Mouse (Mus musculus): ENCODE measurements around the gene Insyn1.

Insyn1 gene

DNA sequence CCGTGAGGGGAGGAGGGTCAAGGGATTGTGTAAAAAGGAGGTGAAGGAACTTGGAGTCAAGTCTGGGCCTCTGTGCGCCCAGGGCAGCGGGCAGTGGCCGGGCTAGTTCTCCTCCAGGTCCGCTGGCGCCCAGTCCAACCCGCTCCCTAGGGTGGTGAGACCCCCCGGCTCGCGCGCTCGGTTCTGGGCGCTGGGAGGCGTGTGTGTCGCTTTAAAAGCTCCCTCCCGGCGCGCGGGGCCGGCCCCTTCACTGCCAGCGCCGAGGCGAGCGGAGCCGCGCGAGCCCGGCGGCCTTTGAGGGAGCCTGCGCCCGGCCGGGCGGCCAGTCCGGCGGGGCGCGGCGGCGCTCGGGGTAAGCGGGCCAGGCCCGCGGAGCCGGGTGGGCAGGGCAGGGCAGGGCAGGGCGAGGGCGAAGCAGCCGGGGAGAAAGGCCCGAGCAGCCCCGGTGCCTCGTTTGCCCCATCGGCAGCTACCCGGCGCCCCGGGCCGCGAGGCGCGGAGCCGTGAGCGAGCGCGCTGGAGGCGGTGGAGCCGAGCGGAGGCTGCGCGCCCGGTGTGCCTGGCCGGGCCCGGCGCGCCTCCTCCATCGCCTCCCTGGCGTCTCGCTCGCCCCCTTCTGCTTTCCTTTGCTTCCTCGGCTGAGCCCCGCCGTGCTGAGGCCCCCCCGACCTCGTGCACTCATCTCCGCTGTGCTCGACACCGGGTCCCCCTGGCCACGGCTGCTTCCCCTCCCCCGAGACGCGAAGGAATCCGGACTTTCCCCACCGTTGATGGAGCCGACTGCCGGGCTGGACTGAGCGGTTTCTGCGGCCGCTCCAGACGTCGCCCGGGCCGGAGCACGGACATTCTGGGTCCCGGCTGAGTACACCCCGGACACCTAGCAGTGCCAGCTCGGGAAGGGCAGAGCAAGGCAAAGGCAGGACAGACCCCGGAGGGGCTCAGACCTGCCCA, at the start of gene Insyn1:
Insyn1 (plus strand) TSS at position 753 of the 951 bp plus-strand sequence.
- DNase-seq (ENCODE audit: low spot score), result peak; percentile 39

DNA sequence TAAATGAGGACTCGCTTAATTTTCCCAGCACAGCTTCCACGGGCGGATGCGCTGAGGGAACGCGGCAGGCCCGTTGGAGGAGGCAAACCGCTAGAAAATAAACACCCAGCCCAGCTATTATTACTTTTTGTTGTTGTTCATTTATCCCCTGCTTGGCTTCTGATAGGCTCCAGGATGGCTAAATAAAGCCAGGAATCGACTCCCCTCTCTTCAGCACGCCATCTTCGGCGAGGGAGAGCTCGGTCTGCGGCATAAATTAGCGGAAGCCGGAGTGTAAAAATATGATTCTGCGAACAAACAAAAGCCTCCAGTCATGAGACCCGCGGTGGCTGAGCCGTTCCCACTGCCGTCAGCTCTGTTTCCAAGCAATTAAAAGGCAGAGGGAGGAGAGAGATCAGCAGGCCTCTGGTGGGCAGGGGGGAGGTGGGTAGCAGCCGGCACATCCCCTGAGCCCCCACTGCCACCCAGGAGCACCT, 49.4 kb upstream of the Insyn1 start:
- no peak for DNase-seq (ENCODE audit: low spot score)

DNA sequence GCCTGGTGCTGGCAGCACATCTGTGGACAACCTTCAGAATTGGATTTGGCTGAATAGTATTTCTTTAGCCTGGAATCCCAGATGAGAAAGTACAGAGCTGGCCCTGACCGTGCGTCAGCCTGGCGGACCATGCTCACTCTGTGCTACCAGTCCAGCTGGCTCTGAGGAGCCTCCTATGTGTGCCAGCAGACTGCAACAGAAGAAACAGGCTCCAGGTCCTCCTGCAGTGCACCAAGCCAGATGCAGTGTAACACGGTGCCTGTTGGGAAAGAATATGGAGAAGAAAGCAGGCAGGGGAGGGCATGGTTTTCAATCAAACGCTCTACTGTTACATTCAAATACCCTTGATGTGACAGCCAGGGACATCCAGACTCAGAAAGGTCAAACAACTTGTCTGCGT, 48.3 kb upstream of the Insyn1 start:
- no peak for DNase-seq (ENCODE audit: low spot score)

DNA sequence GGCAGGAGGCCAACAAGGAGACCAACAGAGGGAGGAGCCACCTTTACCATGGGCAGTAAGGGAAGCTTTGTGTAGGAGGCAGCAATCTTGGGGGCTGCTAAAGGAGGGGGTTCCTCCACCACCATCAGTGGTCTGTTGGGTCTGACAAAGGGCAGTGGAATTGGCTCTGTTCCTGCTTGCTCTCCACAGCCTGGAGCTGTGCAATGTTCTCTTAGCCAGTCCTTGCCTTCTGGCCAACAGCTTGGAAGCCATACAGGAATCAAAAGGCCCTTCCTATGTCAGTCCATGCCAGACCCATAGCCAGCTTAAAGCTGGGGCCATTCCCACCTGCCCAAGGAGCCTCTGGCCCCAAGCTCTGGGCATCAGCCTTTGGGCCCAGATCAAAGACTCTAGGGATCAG, 47.8 kb upstream of the Insyn1 start:
- no peak for DNase-seq (ENCODE audit: low spot score)

DNA sequence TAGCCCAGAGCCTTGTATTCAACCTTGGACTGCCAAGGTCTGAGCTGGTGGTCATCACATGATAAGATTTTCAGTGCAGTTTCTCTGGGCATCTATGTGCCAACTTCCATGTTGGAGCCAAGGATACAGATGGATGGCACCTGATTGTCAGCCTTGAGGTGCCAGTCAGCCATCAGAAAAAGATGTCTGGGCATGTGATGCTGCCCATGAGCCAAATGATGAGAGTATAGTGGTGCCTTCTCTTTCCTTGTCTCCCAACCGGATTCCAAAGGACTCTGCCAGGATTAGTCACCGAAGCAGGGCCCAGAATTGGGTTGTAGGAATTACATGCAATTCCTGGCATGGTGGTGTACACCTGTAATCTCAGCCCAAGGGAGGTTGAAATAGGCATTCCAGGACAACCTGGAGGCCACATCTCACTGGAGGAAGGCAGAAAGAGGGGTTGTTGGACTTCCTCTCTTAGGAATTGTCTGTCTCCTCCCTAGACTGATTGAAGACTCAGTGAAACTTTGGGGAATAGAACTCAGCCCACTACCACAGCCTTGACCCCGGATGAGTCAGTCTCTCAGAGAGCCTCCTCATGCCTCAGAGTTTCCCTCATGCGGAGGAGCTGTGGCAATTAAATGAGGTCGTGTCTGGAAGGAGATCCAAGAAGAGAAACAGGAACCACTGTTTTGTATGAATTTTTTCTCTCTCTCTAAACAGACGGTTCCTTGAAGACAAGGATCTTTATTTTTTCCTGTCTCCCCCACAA, 46.9 kb upstream of the Insyn1 start:
- DNase-seq (ENCODE audit: low spot score), result no peak

DNA sequence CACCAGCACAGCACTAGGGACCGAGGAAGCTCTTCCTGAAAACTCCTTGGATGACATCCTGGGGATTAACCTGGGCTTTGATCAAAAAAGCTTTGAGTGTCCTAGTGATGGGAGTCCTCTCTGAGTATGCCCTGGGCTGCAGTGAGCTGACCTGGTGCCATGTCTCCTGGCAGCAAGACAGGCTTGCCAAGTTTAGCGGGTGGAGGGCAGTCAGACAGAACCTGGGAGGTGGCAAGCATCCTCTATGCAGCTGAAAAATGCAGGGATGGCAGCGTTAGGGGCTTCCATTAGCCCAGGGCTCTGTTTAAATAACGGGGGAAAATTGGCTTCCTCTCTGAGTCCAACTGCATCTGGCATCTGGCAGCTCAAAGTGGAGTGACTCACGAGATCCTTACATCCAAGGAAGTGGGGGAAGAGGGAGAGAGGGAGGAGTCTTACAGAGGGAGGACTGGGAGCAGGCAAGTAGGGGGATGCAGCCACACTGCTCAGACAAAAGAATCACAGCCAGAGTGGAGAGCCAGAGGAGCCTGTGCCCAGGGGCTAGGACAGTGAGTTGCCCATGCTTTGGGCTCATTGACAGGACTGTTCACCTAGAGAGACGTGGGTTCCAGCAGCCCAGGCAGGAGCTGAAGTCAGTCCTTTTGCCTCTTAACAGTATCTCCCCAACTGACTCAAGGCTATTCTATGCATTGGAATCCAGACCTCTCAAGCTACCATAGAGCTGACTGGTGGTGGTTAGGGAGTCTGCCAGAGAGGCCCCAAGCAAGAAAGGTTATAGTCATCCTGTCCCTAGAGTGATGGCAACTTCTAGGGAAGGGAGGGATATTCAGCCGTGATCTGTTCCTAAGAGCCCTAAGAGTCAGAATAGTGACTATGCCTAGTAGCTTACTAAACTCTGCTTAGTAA, 46.0 kb upstream of the Insyn1 start:
- DNase-seq (ENCODE audit: low spot score), result no peak

DNA sequence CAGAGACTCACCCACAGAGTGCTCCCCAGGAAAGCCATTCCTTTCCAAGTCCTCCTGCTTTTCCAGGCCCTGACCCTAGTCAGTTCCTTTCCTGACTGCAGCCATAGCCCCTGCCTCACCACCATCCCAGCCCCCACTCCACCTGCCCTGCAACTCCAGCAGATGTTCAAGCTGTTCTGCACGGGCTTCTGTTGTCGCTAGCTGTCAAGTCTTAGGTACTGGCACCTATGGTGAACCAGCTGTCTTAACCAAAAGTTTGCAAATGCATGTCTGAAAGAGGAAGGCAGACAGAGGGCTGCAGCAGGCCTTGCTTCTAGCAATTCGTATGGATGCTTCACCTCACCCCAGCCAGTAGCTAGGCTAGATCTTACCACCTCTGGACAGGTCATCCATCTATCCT, 45.3 kb upstream of the Insyn1 start:
- DNase-seq (ENCODE audit: low spot score), result no peak

DNA sequence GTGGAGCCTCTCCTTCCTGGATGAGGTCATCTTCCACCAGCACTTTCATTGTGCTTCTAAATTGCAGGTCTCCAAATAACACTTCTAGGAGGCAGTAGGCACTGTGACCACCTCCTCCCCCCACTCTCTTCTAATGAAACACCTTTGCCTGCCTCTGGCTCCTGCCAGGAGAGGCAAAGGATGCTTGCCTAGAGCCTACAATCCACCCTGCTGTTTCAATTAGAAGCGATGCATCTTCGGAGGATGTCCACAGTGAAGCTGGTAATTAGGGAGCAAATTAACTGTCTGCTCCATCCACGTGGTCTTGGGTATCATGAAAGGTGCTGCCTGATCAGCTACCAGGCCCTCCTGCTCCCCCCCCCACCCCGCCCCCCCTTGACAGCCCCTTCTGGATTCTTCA, 41.6 kb upstream of the Insyn1 start:
- DNase-seq (ENCODE audit: low spot score), result no peak

DNA sequence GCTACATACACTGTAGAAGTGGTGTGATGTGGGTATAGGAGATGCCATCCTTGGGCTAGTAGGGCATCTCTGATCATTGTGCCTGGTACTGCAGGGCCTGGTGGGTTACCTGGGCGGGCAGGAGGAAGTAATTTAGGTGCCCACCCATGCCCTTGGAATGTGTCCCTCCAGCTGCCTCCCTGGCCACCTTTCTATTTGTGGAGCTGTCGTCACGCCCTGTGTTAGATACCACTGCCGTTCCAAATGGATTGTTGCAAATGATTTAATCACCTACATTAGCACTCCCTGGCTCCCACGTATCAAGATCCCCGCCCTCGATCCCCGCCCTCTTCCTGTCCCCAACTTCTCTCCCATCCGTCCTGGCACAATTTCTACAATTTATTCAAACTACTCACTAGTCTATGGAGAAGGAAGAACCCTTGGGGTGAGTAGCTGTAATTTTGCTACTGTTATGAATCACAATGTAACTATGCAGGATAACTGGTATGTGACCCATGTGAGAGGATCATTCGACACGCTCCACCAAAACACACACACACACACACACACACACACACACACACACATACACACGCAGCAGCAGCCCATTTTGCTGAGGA, 40.3 kb upstream of the Insyn1 start:
- no peak for DNase-seq (ENCODE audit: low spot score)

DNA sequence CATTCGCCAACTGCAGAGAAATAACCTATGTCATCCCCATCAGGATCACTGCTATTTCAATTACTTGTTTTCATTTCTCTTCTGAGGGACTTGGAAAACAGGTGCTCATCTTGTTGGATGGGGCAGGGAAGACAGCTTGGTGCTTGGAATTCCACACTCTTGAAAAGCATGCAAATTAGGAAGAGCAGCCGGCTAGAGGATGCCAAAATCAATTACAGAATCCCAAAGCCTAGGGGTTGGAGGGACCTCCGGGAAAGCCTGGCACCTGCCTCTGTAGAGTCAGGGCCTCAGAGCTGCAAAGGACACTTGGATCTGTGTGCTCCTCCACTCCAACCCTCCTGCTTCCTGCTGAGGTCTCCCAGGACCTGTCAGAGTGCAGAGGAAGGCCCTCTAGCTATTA, 38.9 kb upstream of the Insyn1 start:
- DNase-seq (ENCODE audit: low spot score), result no peak

DNA sequence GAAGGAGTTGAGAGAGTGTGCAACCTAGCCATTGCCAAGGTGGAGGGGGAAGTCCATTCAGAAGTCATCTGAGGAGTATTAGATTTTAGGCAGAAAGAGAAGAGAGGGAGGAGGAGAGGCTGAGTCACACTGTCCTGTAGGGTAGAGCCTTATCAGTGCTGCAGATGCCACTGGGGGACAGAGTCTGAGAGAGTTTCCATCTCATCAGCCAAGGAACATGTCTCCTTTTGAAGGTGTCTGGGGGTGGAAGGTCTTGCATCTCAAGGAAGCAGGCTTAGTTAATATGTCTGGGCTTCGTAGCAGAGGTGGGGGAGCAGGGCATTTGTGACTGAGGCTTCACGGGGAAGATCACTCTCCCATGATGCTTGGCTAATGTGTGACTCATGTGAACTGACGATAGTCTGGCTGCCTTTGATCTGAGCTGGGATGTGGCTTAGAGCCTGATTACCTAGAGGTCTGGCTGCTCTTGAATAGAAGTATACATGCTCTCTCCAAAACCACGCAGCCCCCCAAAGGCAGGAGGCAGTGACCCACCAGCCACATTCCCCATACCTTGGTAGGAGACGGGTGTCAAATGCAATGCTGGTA, 34.5 kb upstream of the Insyn1 start:
- DNase-seq (ENCODE audit: low spot score), result no peak

DNA sequence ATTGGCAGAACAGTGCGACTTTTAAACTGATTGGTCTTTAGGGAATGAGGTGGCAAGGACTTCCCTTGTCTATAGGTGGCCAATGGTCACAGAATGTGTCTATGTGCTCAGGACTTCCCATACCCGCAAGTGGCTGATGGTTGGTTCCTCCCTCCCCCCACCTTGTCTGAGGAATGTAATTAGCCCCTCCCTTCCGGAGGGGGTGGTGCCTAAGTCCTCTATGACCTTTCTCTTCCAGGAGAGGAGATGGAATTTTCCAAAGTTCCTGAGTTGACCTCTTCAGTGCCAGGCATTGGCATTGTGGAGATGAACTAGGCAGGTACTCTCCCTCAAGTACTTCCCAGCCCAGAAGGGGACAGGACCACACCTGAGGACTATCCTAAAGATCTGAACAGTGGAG, 33.5 kb upstream of the Insyn1 start:
- DNase-seq (ENCODE audit: low spot score), result no peak

DNA sequence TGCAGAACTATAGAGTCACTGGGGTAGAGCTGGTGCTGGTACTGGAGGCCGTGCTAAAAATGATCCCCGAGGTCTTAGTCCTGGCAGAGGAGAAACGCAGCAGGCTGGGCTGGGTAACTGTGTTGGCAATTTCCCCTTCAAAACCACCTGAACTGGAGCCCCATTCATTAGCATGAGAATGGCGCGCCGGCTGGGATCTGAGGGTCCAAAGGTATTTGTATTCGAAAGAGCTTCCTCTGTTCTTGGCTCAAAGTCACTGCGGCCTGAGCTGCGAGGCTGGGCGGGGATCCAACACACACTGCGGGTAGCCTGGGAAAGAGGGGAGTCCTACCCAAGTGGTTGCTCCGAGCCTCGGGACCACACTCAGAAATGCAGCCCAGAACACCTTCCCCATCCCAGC, 32.6 kb upstream of the Insyn1 start:
- DNase-seq (ENCODE audit: low spot score), result no peak

DNA sequence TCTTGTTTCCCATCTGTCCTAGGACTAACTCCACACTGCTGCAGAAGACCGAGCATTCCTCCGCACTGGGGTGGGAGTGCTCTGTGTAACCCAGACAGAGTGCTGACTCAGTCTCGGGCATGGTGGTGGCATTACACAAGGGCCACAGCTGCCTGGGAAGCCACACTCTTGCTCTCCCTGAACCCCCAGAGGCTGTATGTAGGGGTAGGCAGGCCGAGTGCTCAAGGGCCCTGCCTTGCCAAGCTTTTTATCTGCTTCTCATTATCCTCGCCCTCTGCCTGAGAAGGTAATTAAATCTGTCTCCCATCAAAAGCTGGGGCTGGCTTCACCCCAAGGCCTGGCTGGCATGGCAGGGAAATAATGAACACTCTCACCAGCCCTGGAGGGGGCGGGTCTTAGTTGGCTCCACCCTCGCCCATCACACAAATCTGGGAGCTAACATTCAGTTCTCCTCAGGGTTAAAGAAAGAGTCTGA, 30.9 kb upstream of the Insyn1 start:
- no peak for DNase-seq (ENCODE audit: low spot score)

DNA sequence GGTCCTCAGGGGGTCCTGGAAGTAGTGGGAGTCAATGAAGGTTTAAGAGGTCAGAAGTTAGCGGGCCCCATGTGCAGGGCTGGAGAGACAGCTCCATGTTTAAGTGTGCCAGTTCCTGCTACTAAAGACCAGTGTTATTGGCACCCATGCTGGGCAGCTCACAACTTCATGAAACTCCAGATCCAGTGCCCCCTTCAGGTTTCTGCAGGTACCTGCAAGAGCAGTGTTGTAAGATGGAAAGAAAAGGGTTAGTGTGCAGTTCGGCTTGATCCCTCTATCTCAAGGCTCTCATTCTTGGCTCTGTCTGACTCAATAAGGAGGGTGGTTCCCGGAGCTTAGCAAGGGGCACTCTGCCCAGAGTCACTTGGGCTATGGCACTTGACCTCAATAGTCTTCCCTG, 30.1 kb upstream of the Insyn1 start:
- no peak for DNase-seq (ENCODE audit: low spot score)

DNA sequence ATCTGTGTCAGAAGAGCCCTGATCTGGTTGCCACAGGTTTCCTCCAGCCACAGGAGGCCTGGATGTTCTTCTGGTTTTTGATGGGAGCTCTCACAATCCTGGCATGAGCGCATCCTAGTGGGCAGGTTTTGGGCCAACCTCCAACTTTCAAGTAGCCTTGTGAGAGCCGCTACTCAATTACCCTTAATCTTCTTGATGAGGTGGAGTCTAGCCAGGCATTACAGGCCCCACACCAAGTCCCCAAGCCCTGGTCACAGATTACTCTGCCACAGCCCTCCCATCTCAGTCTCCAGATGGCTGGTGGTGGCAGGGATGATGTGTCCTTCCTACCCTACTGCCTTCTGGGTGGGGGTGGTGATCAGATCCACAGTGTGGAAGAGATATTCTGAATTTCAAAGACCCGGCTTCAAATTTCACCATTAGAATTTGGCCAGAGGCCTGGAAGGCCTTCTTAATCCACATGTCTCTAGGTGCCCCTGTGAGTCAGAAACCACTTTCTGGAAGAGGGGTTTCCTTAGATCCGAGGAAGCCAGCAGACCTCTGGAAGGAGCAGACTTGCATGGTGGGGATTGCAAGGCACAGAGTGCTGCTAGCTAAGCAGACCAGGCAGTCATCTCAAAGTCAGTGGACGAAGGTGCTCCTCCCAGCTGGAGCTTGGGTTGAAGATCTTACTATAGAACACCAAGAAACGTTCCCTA, 29.4 kb upstream of the Insyn1 start:
- no peak for DNase-seq (ENCODE audit: low spot score)

DNA sequence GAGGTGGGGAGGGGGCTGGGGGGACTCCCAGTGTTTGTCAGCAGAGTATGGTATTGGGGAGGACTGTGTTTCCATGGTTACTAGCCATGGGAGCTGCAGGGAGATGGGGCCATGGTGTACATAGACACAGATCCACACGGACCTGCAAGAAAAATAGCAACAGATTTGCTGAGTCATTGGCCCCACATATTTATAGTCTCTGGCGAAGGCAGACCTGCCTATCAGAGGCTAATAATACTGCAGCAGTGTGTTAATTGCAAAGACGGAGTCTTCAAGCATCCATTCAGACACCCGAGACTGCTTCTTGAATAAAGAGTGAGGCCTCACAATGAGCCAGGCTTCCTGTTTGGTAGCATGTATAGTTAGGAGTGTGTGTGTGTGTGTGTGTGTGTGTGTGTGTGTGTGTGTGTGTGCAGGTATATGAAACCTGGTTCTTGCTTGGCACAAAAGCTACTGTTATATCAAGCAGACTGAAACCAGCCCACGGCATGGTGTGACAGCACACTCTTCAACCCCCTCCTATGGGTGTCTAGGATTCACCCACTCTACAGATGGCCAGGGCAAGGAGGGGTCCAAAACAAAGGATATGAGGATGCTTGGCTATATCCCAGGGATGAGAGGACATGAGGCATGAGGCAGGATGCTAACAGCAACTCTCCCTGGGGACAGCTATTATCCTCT, 20.9 kb upstream of the Insyn1 start:
- no peak for DNase-seq (ENCODE audit: low spot score)

DNA sequence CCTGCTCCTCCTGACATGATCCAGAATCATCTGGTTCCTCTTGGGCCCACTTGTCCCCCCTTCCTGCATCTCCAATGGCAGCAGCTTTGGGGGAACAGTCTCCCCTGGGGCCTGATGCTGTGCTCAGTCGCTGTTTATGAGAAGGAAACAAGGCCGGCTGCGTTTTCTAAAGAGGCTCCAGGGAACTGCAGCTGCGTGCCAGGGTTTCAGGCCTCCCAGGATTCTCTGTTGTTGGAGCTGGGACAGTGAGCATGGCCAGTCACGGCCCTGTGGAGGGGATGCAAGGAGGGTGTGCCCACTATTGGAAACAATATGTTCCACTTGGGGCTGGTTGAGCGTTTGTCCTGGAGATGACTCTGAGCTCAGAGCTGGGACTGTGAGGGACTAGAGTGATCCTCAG, 17.9 kb upstream of the Insyn1 start:
- no peak for DNase-seq (ENCODE audit: low spot score)

DNA sequence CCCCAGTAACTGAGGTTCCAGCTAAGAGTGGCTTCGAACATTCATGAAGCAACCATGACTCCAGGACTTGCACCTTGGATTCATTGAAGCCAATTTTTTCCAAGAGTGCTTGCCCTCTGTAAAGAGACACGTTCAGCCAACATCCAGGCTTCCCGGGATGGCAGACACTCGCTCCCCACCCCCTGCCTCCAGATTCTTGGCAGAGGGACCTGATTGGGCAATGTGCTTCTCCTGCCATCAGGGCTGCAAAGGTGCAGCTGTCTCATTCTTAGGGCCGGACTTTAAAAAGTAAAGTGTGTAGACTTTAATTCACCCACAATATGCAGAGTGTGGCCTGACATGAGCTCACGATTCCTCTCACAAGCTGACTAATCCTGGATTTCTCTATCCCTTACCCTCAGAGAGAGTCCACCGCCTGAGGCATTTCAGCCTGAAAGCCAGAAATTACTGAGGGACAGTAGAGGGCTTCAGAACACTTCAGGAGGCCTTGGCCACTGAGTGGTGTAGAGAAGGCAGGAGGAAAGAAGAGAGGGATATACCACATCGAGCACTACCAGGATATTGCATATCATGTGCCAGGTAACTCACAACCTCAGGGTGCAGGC, 15.1 kb upstream of the Insyn1 start:
- DNase-seq (ENCODE audit: low spot score), result no peak

DNA sequence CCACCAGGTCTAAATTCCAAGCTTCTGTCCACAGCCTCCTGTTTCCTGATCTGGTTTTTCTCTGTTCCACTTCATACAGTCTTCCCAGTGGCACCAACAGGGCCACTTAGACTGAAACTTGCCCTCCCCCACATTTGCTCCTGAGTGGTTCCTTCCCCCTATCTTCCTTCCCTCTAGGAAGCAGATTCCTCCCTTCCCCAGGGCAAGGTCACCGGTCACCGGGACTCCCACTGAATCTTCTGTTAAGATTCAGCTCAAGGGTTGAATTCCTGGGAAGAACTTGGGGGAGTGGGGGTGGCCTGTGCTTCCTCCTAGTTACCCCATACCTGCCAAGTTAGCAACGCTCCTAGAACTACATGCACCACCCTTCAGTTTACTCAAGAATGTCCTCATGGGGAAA, 1.3 kb upstream of the Insyn1 start:
- DNase-seq (ENCODE audit: low spot score), result no peak

All from testis, postnatal 14 days (tissue).